Mouse (Mus musculus) retina, postnatal 1 day (tissue): ENCODE measurements at regions not wholly inside any gene's neighbourhood (a gene's known extent, or its start where the extent isn't known, plus 50 kb on each side); places are given as distances from the start of the nearest gene placed in this dataset.

Experiments used
- DNase-seq: peaks from one replicate; pipeline ENCODE4 v3.0.0-alpha.2; 2012

- peak; percentile 31 for DNase-seq
Measured at GRCm38 (mm10) chr7:95689161-95689833, 481.7 kb upstream of the Tenm4 start.

GRCm38 (mm10) chr7:95699506-95699905 lies 471.5 kb upstream of the Tenm4 start:
- DNase-seq = no peak

- DNase-seq = no peak
Measured at GRCm38 (mm10) chr7:95710088-95710487, 461.0 kb upstream of the Tenm4 start.

GRCm38 (mm10) chr7:95720083-95720482 lies 451.0 kb upstream of the Tenm4 start:
- DNase-seq = no peak

GRCm38 (mm10) chr7:95725716-95726487 lies 445.1 kb upstream of the Tenm4 start:
- no peak for DNase-seq

GRCm38 (mm10) chr7:95733807-95734206 lies 437.2 kb upstream of the Tenm4 start:
- DNase-seq = no peak

GRCm38 (mm10) chr7:95734587-95734986 lies 436.5 kb upstream of the Tenm4 start:
- peak; percentile 17 for DNase-seq

GRCm38 (mm10) chr7:95736716-95737115 lies 434.3 kb upstream of the Tenm4 start:
- DNase-seq = peak; percentile 71

- DNase-seq = no peak
Measured at GRCm38 (mm10) chr7:95738725-95739245, 432.3 kb upstream of the Tenm4 start.

- no peak for DNase-seq
Measured at GRCm38 (mm10) chr7:95739779-95740178, 431.3 kb upstream of the Tenm4 start.

GRCm38 (mm10) chr7:95758375-95758774 lies 412.7 kb upstream of the Tenm4 start:
- no peak for DNase-seq

GRCm38 (mm10) chr7:95760945-95761661 lies 409.9 kb upstream of the Tenm4 start:
- DNase-seq = no peak

GRCm38 (mm10) chr7:95766356-95767150 lies 404.5 kb upstream of the Tenm4 start:
- no peak for DNase-seq

- no peak for DNase-seq
Measured at GRCm38 (mm10) chr7:95784523-95784922, 386.5 kb upstream of the Tenm4 start.

GRCm38 (mm10) chr7:95787543-95787942 lies 383.5 kb upstream of the Tenm4 start:
- DNase-seq = no peak

GRCm38 (mm10) chr7:95787951-95788350 lies 383.1 kb upstream of the Tenm4 start:
- peak; percentile 60 for DNase-seq

GRCm38 (mm10) chr7:95789424-95789823 lies 381.6 kb upstream of the Tenm4 start:
- no peak for DNase-seq

GRCm38 (mm10) chr7:95799022-95799421 lies 372.0 kb upstream of the Tenm4 start:
- no peak for DNase-seq

- DNase-seq = no peak
Measured at GRCm38 (mm10) chr7:95809626-95810025, 361.4 kb upstream of the Tenm4 start.

- DNase-seq = peak; percentile 16
Measured at GRCm38 (mm10) chr7:95810096-95810495, 360.9 kb upstream of the Tenm4 start.

- DNase-seq = peak; percentile 64
Measured at GRCm38 (mm10) chr7:95814865-95815264, 356.2 kb upstream of the Tenm4 start.

- DNase-seq = no peak
Measured at GRCm38 (mm10) chr7:95823539-95823938, 347.5 kb upstream of the Tenm4 start.

- DNase-seq = no peak
Measured at GRCm38 (mm10) chr7:95829889-95830288, 341.2 kb upstream of the Tenm4 start.
